Mouse (Mus musculus): ENCODE results near the gene Gda. TPM values are rescaled to one million over a fixed set of nuclear protein-coding genes. Genes with fewer than 3 reads are reported as not detected.

Gene Gda
- polyA plus RNA-seq, 1 experiment from 2014 or later: 0.24 TPM

- no peaks in the 10 kb centered on the region for H3K9me3 ChIP-seq (ENCODE audit: control insufficient read depth, low read length)
- no peaks in the 10 kb centered on the region for H3K27me3 ChIP-seq (ENCODE audit: control insufficient read depth, insufficient read depth, low read length)
- ATAC-seq (ENCODE audit: low FRiP score, low TSS enrichment): no peak
- no peak overlapping the region for H3K4me2 ChIP-seq (replicated peaks; ENCODE audit: low read depth, low read length)
- no peaks in the 10 kb centered on the region for H3K4me1 ChIP-seq (ENCODE audit: control insufficient read depth, insufficient read depth, low read length)
- H3K36me3 ChIP-seq (ENCODE audit: control insufficient read depth, insufficient read depth, low read length): no peaks in the 10 kb centered on the region
- H3K27ac ChIP-seq (ENCODE audit: low read depth, low read length): no peak overlapping the region
- H3K4me3 ChIP-seq (ENCODE audit: low read length): no peak overlapping the region
- H3K9ac ChIP-seq (ENCODE audit: low read depth, low read length): no peak overlapping the region
These were observed 18.1 kb upstream of the Gda start for GRCm38 (mm10) chr19:21491391-21491790.

- no peak overlapping the region for H3K4me2 ChIP-seq (replicated peaks; ENCODE audit: low read depth, low read length)
- H3K9me3 ChIP-seq (ENCODE audit: control insufficient read depth, low read length): no peaks in the 10 kb centered on the region
- no peaks in the 10 kb centered on the region for H3K4me1 ChIP-seq (ENCODE audit: control insufficient read depth, insufficient read depth, low read length)
- no peak overlapping the region for H3K9ac ChIP-seq (ENCODE audit: low read depth, low read length)
- no peak overlapping the region for H3K27ac ChIP-seq (ENCODE audit: low read depth, low read length)
- no peak overlapping the region for H3K4me3 ChIP-seq (ENCODE audit: low read length)
- no peaks in the 10 kb centered on the region for H3K27me3 ChIP-seq (ENCODE audit: control insufficient read depth, insufficient read depth, low read length)
- ATAC-seq (ENCODE audit: low FRiP score, low TSS enrichment): no peak
- no peaks in the 10 kb centered on the region for H3K36me3 ChIP-seq (ENCODE audit: control insufficient read depth, insufficient read depth, low read length)
- WGBS: 90% methylated on average over 5 of the region's 5 CpGs
These were observed 14.1 kb upstream of the Gda start for GRCm38 (mm10) chr19:21487124-21487944.

- ATAC-seq (ENCODE audit: low FRiP score, low TSS enrichment): no peak
- WGBS: 86% methylated on average over 2 of the region's 2 CpGs
- no peak overlapping the region for H3K9ac ChIP-seq (ENCODE audit: low read depth, low read length)
- no peak overlapping the region for H3K4me2 ChIP-seq (replicated peaks; ENCODE audit: low read depth, low read length)
- H3K4me3 ChIP-seq (ENCODE audit: low read length): no peak overlapping the region
- no peaks in the 10 kb centered on the region for H3K9me3 ChIP-seq (ENCODE audit: control insufficient read depth, low read length)
- H3K27ac ChIP-seq (ENCODE audit: low read depth, low read length): no peak overlapping the region
- H3K36me3 ChIP-seq (ENCODE audit: control insufficient read depth, insufficient read depth, low read length): no peaks in the 10 kb centered on the region
- H3K4me1 ChIP-seq (ENCODE audit: control insufficient read depth, insufficient read depth, low read length): no peaks in the 10 kb centered on the region
- no peaks in the 10 kb centered on the region for H3K27me3 ChIP-seq (ENCODE audit: control insufficient read depth, insufficient read depth, low read length)
These were observed 8.9 kb upstream of the Gda start for GRCm38 (mm10) chr19:21482096-21482495.

DNA sequence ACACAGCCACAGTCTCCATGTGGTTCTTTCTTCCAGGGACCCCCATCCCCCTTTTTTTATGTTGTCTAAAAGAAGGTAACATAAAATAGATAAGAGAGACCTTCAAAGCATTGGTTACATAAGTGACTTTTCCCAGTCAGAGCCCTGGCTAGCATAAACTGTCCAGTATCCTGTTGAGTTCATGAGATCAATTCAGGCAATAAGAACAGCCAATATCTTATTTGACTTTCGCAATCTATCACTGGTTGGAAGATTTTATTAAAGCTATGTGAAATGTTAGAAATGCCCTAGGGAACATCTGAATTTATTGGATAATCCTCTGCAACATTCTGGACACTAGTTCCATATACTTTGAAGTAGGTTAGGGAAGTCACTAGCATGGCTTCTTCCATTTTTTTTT, 7.8 kb upstream of the Gda start:
- no peak overlapping the region for H3K27ac ChIP-seq (ENCODE audit: low read depth, low read length)
- H3K9ac ChIP-seq (ENCODE audit: low read depth, low read length): no peak overlapping the region
- H3K9me3 ChIP-seq (ENCODE audit: control insufficient read depth, low read length): no peaks in the 10 kb centered on the region
- no peaks in the 10 kb centered on the region for H3K4me1 ChIP-seq (ENCODE audit: control insufficient read depth, insufficient read depth, low read length)
- H3K36me3 ChIP-seq (ENCODE audit: control insufficient read depth, insufficient read depth, low read length): no peaks in the 10 kb centered on the region
- H3K4me2 ChIP-seq (replicated peaks; ENCODE audit: low read depth, low read length): no peak overlapping the region
- ATAC-seq (ENCODE audit: low FRiP score, low TSS enrichment): no peak
- no peak overlapping the region for H3K4me3 ChIP-seq (ENCODE audit: low read length)
- H3K27me3 ChIP-seq (ENCODE audit: control insufficient read depth, insufficient read depth, low read length): no peaks in the 10 kb centered on the region
- WGBS: 100% methylated on average over 1 of the region's 1 CpGs

GRCm38 (mm10) chr19:21480053-21480419, 6.8 kb upstream of the Gda start:
- Histone ChIP-seq H3K4me3 (ENCODE audit: low read length) (no peak overlapping the region), H3K9ac (ENCODE audit: low read depth, low read length) (no peak overlapping the region), H3K4me1 (ENCODE audit: control insufficient read depth, insufficient read depth, low read length) (no peaks in the 10 kb centered on the region), H3K4me2 (replicated peaks; ENCODE audit: low read depth, low read length) (no peak overlapping the region), H3K36me3 (ENCODE audit: control insufficient read depth, insufficient read depth, low read length) (no peaks in the 10 kb centered on the region), H3K27me3 (ENCODE audit: control insufficient read depth, insufficient read depth, low read length) (no peaks in the 10 kb centered on the region), H3K27ac (ENCODE audit: low read depth, low read length) (no peak overlapping the region), H3K9me3 (ENCODE audit: control insufficient read depth, low read length) (no peaks in the 10 kb centered on the region)
- ATAC-seq (ENCODE audit: low FRiP score, low TSS enrichment): no peak
- WGBS: 71% methylated on average over 2 of the region's 2 CpGs

- no peak for ATAC-seq (ENCODE audit: low FRiP score, low TSS enrichment)
- Histone ChIP-seq H3K4me1 (ENCODE audit: control insufficient read depth, insufficient read depth, low read length) (no peaks in the 10 kb centered on the region), H3K9me3 (ENCODE audit: control insufficient read depth, low read length) (no peaks in the 10 kb centered on the region), H3K36me3 (ENCODE audit: control insufficient read depth, insufficient read depth, low read length) (no peaks in the 10 kb centered on the region), H3K4me3 (ENCODE audit: low read length) (no peak overlapping the region), H3K9ac (ENCODE audit: low read depth, low read length) (no peak overlapping the region), H3K27ac (ENCODE audit: low read depth, low read length) (no peak overlapping the region), H3K27me3 (ENCODE audit: control insufficient read depth, insufficient read depth, low read length) (no peaks in the 10 kb centered on the region), H3K4me2 (replicated peaks; ENCODE audit: low read depth, low read length) (no peak overlapping the region)
- 45% methylated on average over 18 of the region's 18 CpGs for WGBS
These were observed 6.2 kb upstream of the Gda start for GRCm38 (mm10) chr19:21479183-21480052.

DNA sequence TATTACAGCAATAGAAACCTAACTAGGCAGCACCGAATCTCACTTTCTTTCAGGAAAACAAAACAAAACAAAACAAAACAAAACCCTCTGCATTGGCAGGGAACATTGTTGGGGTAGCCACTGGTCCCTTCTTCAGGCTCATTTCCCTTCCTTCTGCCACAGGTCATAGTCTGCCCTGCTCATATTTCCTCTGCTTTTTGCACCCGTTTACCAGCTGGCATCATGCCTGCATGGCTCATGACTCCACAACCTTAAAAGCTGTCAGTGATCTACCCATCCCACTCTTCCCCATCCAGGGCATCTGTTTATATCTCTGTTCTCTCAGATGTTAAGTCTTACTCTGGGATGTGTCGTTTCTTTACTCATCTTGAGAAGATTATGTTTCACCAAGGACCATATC, 5.3 kb upstream of the Gda start:
- Histone ChIP-seq H3K36me3 (ENCODE audit: control insufficient read depth, insufficient read depth, low read length) (no peaks in the 10 kb centered on the region), H3K4me1 (ENCODE audit: control insufficient read depth, insufficient read depth, low read length) (no peaks in the 10 kb centered on the region), H3K27ac (ENCODE audit: low read depth, low read length) (no peak overlapping the region), H3K4me3 (ENCODE audit: low read length) (no peak overlapping the region), H3K4me2 (replicated peaks; ENCODE audit: low read depth, low read length) (no peak overlapping the region), H3K9ac (ENCODE audit: low read depth, low read length) (no peak overlapping the region), H3K9me3 (ENCODE audit: control insufficient read depth, low read length) (no peaks in the 10 kb centered on the region), H3K27me3 (ENCODE audit: control insufficient read depth, insufficient read depth, low read length) (no peaks in the 10 kb centered on the region)
- WGBS: 21% methylated on average over 3 of the region's 3 CpGs
- peak; percentile 81 for ATAC-seq (ENCODE audit: low FRiP score, low TSS enrichment)

DNA sequence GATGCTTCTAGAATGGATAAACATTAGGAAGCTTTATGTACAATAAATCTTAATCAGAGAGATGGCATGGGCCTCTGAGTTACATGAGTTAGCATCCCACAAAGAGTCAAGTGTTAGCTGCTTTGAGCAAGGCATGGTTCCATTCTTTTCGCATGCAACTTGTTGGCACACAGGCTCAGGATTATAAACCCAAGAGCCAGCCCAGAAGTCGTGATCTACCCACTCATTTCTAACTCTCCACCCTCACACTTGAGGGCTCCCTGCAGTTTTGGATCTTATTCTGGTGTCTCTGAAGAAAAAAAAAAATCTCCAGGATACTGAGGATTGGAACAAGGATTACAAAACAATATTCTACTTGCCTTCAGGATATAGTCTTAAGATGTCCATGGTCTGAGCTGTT, 4.5 kb upstream of the Gda start:
- no peak overlapping the region for H3K4me2 ChIP-seq (replicated peaks; ENCODE audit: low read depth, low read length)
- no peaks in the 10 kb centered on the region for H3K9me3 ChIP-seq (ENCODE audit: control insufficient read depth, low read length)
- no peak overlapping the region for H3K4me3 ChIP-seq (ENCODE audit: low read length)
- H3K4me1 ChIP-seq (ENCODE audit: control insufficient read depth, insufficient read depth, low read length): no peaks in the 10 kb centered on the region
- no peak overlapping the region for H3K9ac ChIP-seq (ENCODE audit: low read depth, low read length)
- H3K27me3 ChIP-seq (ENCODE audit: control insufficient read depth, insufficient read depth, low read length): peaks cover under 1% of the 10 kb centered on the region
- WGBS: 81% methylated on average over 2 of the region's 2 CpGs
- H3K27ac ChIP-seq (ENCODE audit: low read depth, low read length): no peak overlapping the region
- no peak for ATAC-seq (ENCODE audit: low FRiP score, low TSS enrichment)
- H3K36me3 ChIP-seq (ENCODE audit: control insufficient read depth, insufficient read depth, low read length): no peaks in the 10 kb centered on the region

DNA sequence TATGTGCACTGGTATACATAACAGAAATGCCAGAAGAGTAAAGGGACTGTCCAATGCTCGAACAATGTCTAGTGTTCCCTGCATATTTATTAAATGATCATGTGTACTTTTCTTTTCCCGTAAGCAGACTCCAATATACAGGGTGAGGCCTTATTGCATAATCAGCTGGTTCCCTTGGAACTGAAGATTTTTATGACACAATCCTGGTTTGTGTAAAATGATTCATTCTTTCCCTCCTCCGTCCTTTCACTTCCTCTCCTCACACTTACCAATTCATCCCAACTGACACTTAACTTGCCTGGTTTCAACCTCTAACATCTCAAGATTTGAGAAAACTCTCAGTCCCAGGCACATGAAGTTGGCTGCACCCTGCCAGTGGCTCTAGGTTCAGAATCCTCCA, 3.5 kb upstream of the Gda start:
- WGBS: 79% methylated on average over 3 of the region's 3 CpGs
- ATAC-seq (ENCODE audit: low FRiP score, low TSS enrichment): no peak

More for the DNA sequence above, 3.5 kb upstream of the Gda start:
- Histone ChIP-seq H3K4me2 (replicated peaks; ENCODE audit: low read depth, low read length) (no peak overlapping the region), H3K36me3 (ENCODE audit: control insufficient read depth, insufficient read depth, low read length) (no peaks in the 10 kb centered on the region), H3K9me3 (ENCODE audit: control insufficient read depth, low read length) (no peaks in the 10 kb centered on the region), H3K27me3 (ENCODE audit: control insufficient read depth, insufficient read depth, low read length) (peaks cover 10% of the 10 kb centered on the region), H3K9ac (ENCODE audit: low read depth, low read length) (no peak overlapping the region), H3K4me3 (ENCODE audit: low read length) (no peak overlapping the region), H3K4me1 (ENCODE audit: control insufficient read depth, insufficient read depth, low read length) (no peaks in the 10 kb centered on the region), H3K27ac (ENCODE audit: low read depth, low read length) (no peak overlapping the region)
